ENCODE assay signal across 8 mouse cellular contexts in genomic region chr3:104818749-104819134, GRCm38 (mm10). TPM values are rescaled to one million over a fixed set of nuclear protein-coding genes. Genes with fewer than 3 reads are reported as not detected.
A peak's percentile ranks its signal among the peaks of the same experiment; 100 is the strongest.
DNase-seq lines count a peak whose midpoint lies in the region; ATAC-seq and TF ChIP-seq lines count a peak whose summit lies in the region.

No protein-coding gene starts in this region.

- ATAC-seq in heart, embryonic 13.5 days (ENCODE audit: extremely low read depth, insufficient number of reproducible peaks, low FRiP score, low TSS enrichment), result no peak
- ATAC-seq in hindbrain, embryonic 12.5 days (ENCODE audit: low FRiP score), result no peak
- peak; percentile 33 for ATAC-seq in megakaryocyte-erythroid progenitor cell, adult 5-6 weeks (replicated peaks; ENCODE audit: low FRiP score, low TSS enrichment, poor library complexity, severe bottlenecking)

- no peak for DNase-seq in heart, adult 8-10 months (ENCODE audit: low spot score)
- no peak for DNase-seq in ES-E14 (ENCODE audit: low read depth, low spot score)
- DNase-seq in adrenal gland, adult 2 months, result no peak
- no peak for DNase-seq in right cerebral cortex, postnatal 4 days
- DNase-seq in embryo, embryonic 11 days, result no peak

- H3K4me3 ChIP-seq in heart, embryonic 13.5 days, result peak overlapping the region; percentile 76
- H3K4me3 ChIP-seq in ES-E14 (ENCODE audit: insufficient read depth in 1 of 2, low read depth in 1 of 2, low read length in 2 of 2, poor library complexity in 1 of 2, severe bottlenecking in 1 of 2), result peak overlapping the region; percentile 77 to 91
- H3K4me3 ChIP-seq in hindbrain, embryonic 12.5 days, result peak overlapping the region; percentile 75

- H3K9ac ChIP-seq in heart, embryonic 13.5 days, result peak overlapping the region; percentile 93
- H3K9ac ChIP-seq in ES-E14 (ENCODE audit: insufficient read depth, low read depth, low read length, poor library complexity, severe bottlenecking), result peak overlapping the region; percentile 72; the same call in 1 of the 2 replicates
- peak overlapping the region; percentile 80 for H3K9ac ChIP-seq in hindbrain, embryonic 12.5 days

- WGBS in heart, embryonic 13.5 days, result 2% methylated on average over 3 of the region's 3 CpGs
- 6% methylated on average over 3 of the region's 3 CpGs for WGBS in hindbrain, embryonic 12.5 days

- H3K36me3 ChIP-seq in heart, embryonic 13.5 days, result peaks cover 34% of the 10 kb centered on the region
- H3K36me3 ChIP-seq in ES-E14 (ENCODE audit: control insufficient read depth, insufficient read depth, low read length, poor library complexity, severe bottlenecking), result no peaks in the 10 kb centered on the region
- peaks cover 6% of the 10 kb centered on the region; the same call in 1 of the 2 replicates for H3K36me3 ChIP-seq in hindbrain, embryonic 12.5 days

- H3K27me3 ChIP-seq in heart, embryonic 13.5 days (replicated peaks), result no peaks in the 10 kb centered on the region
- H3K27me3 ChIP-seq in hindbrain, embryonic 12.5 days, result no peaks in the 10 kb centered on the region

- H3K4me1 ChIP-seq in heart, embryonic 13.5 days, result peaks cover 56% of the 10 kb centered on the region
- peaks cover 16 to 17% of the 10 kb centered on the region in 2 experiments; a peak in 3 of 4 replicates for H3K4me1 ChIP-seq in ES-E14 (ENCODE audit: control insufficient read depth in 2 of 2, insufficient read depth in 2 of 2, low read length in 2 of 2, poor library complexity in 1 of 2)
- H3K4me1 ChIP-seq in hindbrain, embryonic 12.5 days, result peaks cover 14% of the 10 kb centered on the region

- in situ Hi-C loops in ES-E14 (cut with MboI; ENCODE audit: low sequenced_read_pairs in 2 of 2, unreplicated experiment in 2 of 2), result no loop called here

- no peaks in the 10 kb centered on the region for H3K9me3 ChIP-seq in heart, embryonic 13.5 days
- no peaks in the 10 kb centered on the region for H3K9me3 ChIP-seq in ES-E14 (ENCODE audit: control insufficient read depth, insufficient read depth, low read depth, low read length)
- no peaks in the 10 kb centered on the region for H3K9me3 ChIP-seq in hindbrain, embryonic 12.5 days (replicated peaks)

- peak overlapping the region; percentile 78 for H3K4me2 ChIP-seq in heart, embryonic 13.5 days
- H3K4me2 ChIP-seq in hindbrain, embryonic 12.5 days (replicated peaks), result peak overlapping the region; percentile 99

- peak overlapping the region; percentile 97 for H3K27ac ChIP-seq in heart, embryonic 13.5 days (replicated peaks)
- H3K27ac ChIP-seq in ES-E14 (ENCODE audit: insufficient read depth, low read depth, low read length, poor library complexity, severe bottlenecking), result peak overlapping the region; percentile 76; the same call in 1 of the 2 replicates
- H3K27ac ChIP-seq in hindbrain, embryonic 12.5 days, result peak overlapping the region; percentile 49; the same call in 1 of the 2 replicates

TF ChIP-seq in ES-E14, 5 proteins besides CTCF, POLR2A, EP300 and RAD21:
- no peak for TF ChIP-seq ZNF384 (IDR thresholded peaks at IDR 0.05; ENCODE audit: low read depth, low read length)
- TF ChIP-seq HCFC1 (IDR thresholded peaks at IDR 0.05; ENCODE audit: borderline replicate concordance, insufficient read depth, low read length), result no peak
- TF ChIP-seq MAFK (IDR thresholded peaks at IDR 0.05; ENCODE audit: insufficient read depth, low read depth, low read length), result no peak
- TF ChIP-seq CHD2 (IDR thresholded peaks at IDR 0.05; ENCODE audit: low read depth, low read length), result no peak
- no peak for TF ChIP-seq ZC3H11A (IDR thresholded peaks at IDR 0.05; ENCODE audit: borderline replicate concordance, low read depth, low read length)

RNA-seq across cellular contexts. Expression of gene Mov10, which starts 0.4 kb away (rescaled TPM):
- polyA plus RNA-seq in heart, embryonic 13.5 days (2015; fragmentation: Nextera tagmentation; extraction: Ambion mirVana), result 37.1 and 47.6 TPM in 2 replicates
- 10 to 100 TPM in 1 of 4 experiments, 1 to 10 TPM in 3; 3.6 to 10.0 (median 6.6) TPM for total RNA-seq in heart, adult 8-10 months (2022)
- total RNA-seq in ES-E14 (2012; rRNA removed), result 37.5 and 55.5 TPM in 2 replicates
- 27.1 and 38.0 TPM in 2 replicates for polyA plus RNA-seq in hindbrain, embryonic 12.5 days (2016; fragmentation: Nextera tagmentation; extraction: Ambion mirVana)
- 11.0 and 17.3 TPM in 2 replicates for total RNA-seq in megakaryocyte-erythroid progenitor cell, adult 5-6 weeks (2014; fragmentation: Nextera tagmentation)
- total RNA-seq in megakaryocyte-erythroid progenitor cell, adult 5-6 weeks (2017), result 1.9 and 3.1 TPM in 2 replicates
- total RNA-seq in adrenal gland, adult 2 months (2021), result 10 to 100 TPM; 16.7 to 18.9 TPM
- polyA plus RNA-seq in adrenal gland, adult 2 months (2012; rRNA removed), result 13.2 and 15.3 TPM in 2 replicates

RNA-seq across cellular contexts. Expression of gene Rhoc, which starts 30.6 kb away (rescaled TPM):
- 192 and 225 TPM in 2 replicates for polyA plus RNA-seq in heart, embryonic 13.5 days (2015; fragmentation: Nextera tagmentation; extraction: Ambion mirVana)
- total RNA-seq in heart, adult 8-10 months (2022), result 10 to 100 TPM; 64.8 to 83.5 (median 79.3) TPM
- total RNA-seq in ES-E14 (2012; rRNA removed), result 70.9 and 99.9 TPM in 2 replicates
- polyA plus RNA-seq in hindbrain, embryonic 12.5 days (2016; fragmentation: Nextera tagmentation; extraction: Ambion mirVana), result 112 and 121 TPM in 2 replicates
- total RNA-seq in megakaryocyte-erythroid progenitor cell, adult 5-6 weeks (2014; fragmentation: Nextera tagmentation), result 1.1 TPM in 1 of 2 replicates, not detected in the other
- total RNA-seq in megakaryocyte-erythroid progenitor cell, adult 5-6 weeks (2017), result not detected in 2 replicates
- total RNA-seq in adrenal gland, adult 2 months (2021), result 100 to 1,000 TPM; 128 to 132 TPM
- polyA plus RNA-seq in adrenal gland, adult 2 months (2012; rRNA removed), result 61.3 and 69.7 TPM in 2 replicates

RNA-seq across cellular contexts. Expression of gene Fam19a3, which starts 37.1 kb away (rescaled TPM):
- 0.96 and 1.0 TPM in 2 replicates for polyA plus RNA-seq in heart, embryonic 13.5 days (2015; fragmentation: Nextera tagmentation; extraction: Ambion mirVana)
- total RNA-seq in heart, adult 8-10 months (2022), result 1 to 10 TPM in 3 of 4 experiments, under 1 TPM in 1; 0.72 to 2.1 (median 1.2) TPM
- total RNA-seq in ES-E14 (2012; rRNA removed), result 0.13 and 0.16 TPM in 2 replicates
- polyA plus RNA-seq in hindbrain, embryonic 12.5 days (2016; fragmentation: Nextera tagmentation; extraction: Ambion mirVana), result 0.06 TPM in 1 of 2 replicates, not detected in the other
- not detected in 2 replicates for total RNA-seq in megakaryocyte-erythroid progenitor cell, adult 5-6 weeks (2014; fragmentation: Nextera tagmentation)
- not detected in 2 replicates for total RNA-seq in megakaryocyte-erythroid progenitor cell, adult 5-6 weeks (2017)
- total RNA-seq in adrenal gland, adult 2 months (2021), result 1 to 10 TPM in 1 of 2 experiments, under 1 TPM in 1; 0.43 to 1.3 TPM
- polyA plus RNA-seq in adrenal gland, adult 2 months (2012; rRNA removed), result 0.46 and 2.1 TPM in 2 replicates

RNA-seq across cellular contexts. Expression of gene Ppm1j, which starts 37.9 kb away (rescaled TPM):
- polyA plus RNA-seq in heart, embryonic 13.5 days (2015; fragmentation: Nextera tagmentation; extraction: Ambion mirVana), result 36.6 and 38.7 TPM in 2 replicates
- total RNA-seq in heart, adult 8-10 months (2022), result 10 to 100 TPM; 20.1 to 28.4 (median 25.3) TPM
- total RNA-seq in ES-E14 (2012; rRNA removed), result 25.7 and 49.6 TPM in 2 replicates
- 1.4 and 2.0 TPM in 2 replicates for polyA plus RNA-seq in hindbrain, embryonic 12.5 days (2016; fragmentation: Nextera tagmentation; extraction: Ambion mirVana)
- total RNA-seq in megakaryocyte-erythroid progenitor cell, adult 5-6 weeks (2014; fragmentation: Nextera tagmentation), result not detected in 2 replicates
- not detected in 2 replicates for total RNA-seq in megakaryocyte-erythroid progenitor cell, adult 5-6 weeks (2017)
- total RNA-seq in adrenal gland, adult 2 months (2021), result 10 to 100 TPM in 1 of 2 experiments, 1 to 10 TPM in 1; 5.0 to 13.1 TPM
- 11.6 and 12.2 TPM in 2 replicates for polyA plus RNA-seq in adrenal gland, adult 2 months (2012; rRNA removed)

RNA-seq across cellular contexts. Expression of gene St7l, which starts 45.1 kb away (rescaled TPM):
- 23.2 and 27.8 TPM in 2 replicates for polyA plus RNA-seq in heart, embryonic 13.5 days (2015; fragmentation: Nextera tagmentation; extraction: Ambion mirVana)
- 10 to 100 TPM; 16.8 to 20.1 (median 17.3) TPM for total RNA-seq in heart, adult 8-10 months (2022)
- total RNA-seq in ES-E14 (2012; rRNA removed), result 14.3 and 16.1 TPM in 2 replicates
- polyA plus RNA-seq in hindbrain, embryonic 12.5 days (2016; fragmentation: Nextera tagmentation; extraction: Ambion mirVana), result 38.3 and 42.5 TPM in 2 replicates
- 16.6 and 25.0 TPM in 2 replicates for total RNA-seq in megakaryocyte-erythroid progenitor cell, adult 5-6 weeks (2014; fragmentation: Nextera tagmentation)
- 39.7 and 49.4 TPM in 2 replicates for total RNA-seq in megakaryocyte-erythroid progenitor cell, adult 5-6 weeks (2017)
- total RNA-seq in adrenal gland, adult 2 months (2021), result 10 to 100 TPM; 54.0 to 59.4 TPM
- 8.3 and 9.6 TPM in 2 replicates for polyA plus RNA-seq in adrenal gland, adult 2 months (2012; rRNA removed)

Comparison
In these comparisons a context has a peak if more than half of its experiments do, and no peak if none do; other contexts are left out.
1. RNA of gene Rhoc, which starts 30.6 kb away (total RNA-seq): 128 to 132 TPM in adrenal gland, adult 2 months, 70.9 to 99.9 TPM in ES-E14 and 64.8 to 83.5 TPM in heart, adult 8-10 months; 1.1 TPM in megakaryocyte-erythroid progenitor cell, adult 5-6 weeks; every median in the first group is over 10 times any median in the second.
2. Peak in every context shown above with its lines, with median percentiles within 50 percentile points of each other: H3K27ac ChIP-seq, H3K4me3 ChIP-seq and H3K9ac ChIP-seq.